Mouse (Mus musculus): Measurements from ENCODE around the gene Bpifa6.

Gene Bpifa6

GRCm38 (mm10) chr2:154044743-154045142 lies 70.0 kb downstream of the Bpifa6 start:
- no peak for DNase-seq (ENCODE audit: low spot score)

Data from ovary, postnatal 36 days (tissue).